Mouse (Mus musculus): ENCODE data around the gene Ankrd55. TPM values are rescaled to one million over a fixed set of nuclear protein-coding genes. Genes with fewer than 3 reads are reported as not detected.
A peak's percentile ranks its signal among the peaks of the same experiment; 100 is the strongest.

Gene Ankrd55
- polyA plus RNA-seq, 1 experiment, result not detected

GRCm38 (mm10) chr13:112409331-112409730, 121.1 kb downstream of the Ankrd55 start:
- TF ChIP-seq POLR2A (IDR thresholded peaks at IDR 0.05; ENCODE audit: insufficient read depth, low read length) (no peak), CTCF (IDR thresholded peaks at IDR 0.05; ENCODE audit: low read depth, low read length) (no peak), EP300 (IDR thresholded peaks at IDR 0.05; ENCODE audit: insufficient read depth, low read depth, low read length) (no peak)
- Histone ChIP-seq H3K9me3 (replicated peaks; ENCODE audit: control insufficient read depth, insufficient read depth, low read length, poor library complexity, severe bottlenecking) (peaks cover 6% of the 10 kb centered on the region; the same call in 1 of the 2 replicates), H3K4me3 (ENCODE audit: low read depth, low read length) (no peak overlapping the region), H3K9ac (ENCODE audit: low read depth, poor library complexity, severe bottlenecking) (no peak overlapping the region), H3K27me3 (ENCODE audit: control insufficient read depth, insufficient read depth, low read length, poor library complexity, severe bottlenecking) (no peaks in the 10 kb centered on the region), H3K27ac (ENCODE audit: insufficient read depth, low read length) (no peak overlapping the region), H3K36me3 (ENCODE audit: control insufficient read depth, insufficient read depth, low read length, poor library complexity, severe bottlenecking) (no peaks in the 10 kb centered on the region), H3K4me1 (ENCODE audit: control insufficient read depth, insufficient read depth, low read length) (peaks cover 4% of the 10 kb centered on the region)

GRCm38 (mm10) chr13:112409851-112410250, 121.6 kb downstream of the Ankrd55 start:
- Histone ChIP-seq H3K36me3 (ENCODE audit: control insufficient read depth, insufficient read depth, low read length, poor library complexity, severe bottlenecking) (no peaks in the 10 kb centered on the region), H3K9me3 (replicated peaks; ENCODE audit: control insufficient read depth, insufficient read depth, low read length, poor library complexity, severe bottlenecking) (peaks cover 6% of the 10 kb centered on the region; the same call in 1 of the 2 replicates), H3K4me1 (ENCODE audit: control insufficient read depth, insufficient read depth, low read length) (peaks cover 4% of the 10 kb centered on the region), H3K9ac (ENCODE audit: low read depth, poor library complexity, severe bottlenecking) (no peak overlapping the region), H3K27ac (ENCODE audit: insufficient read depth, low read length) (no peak overlapping the region), H3K27me3 (ENCODE audit: control insufficient read depth, insufficient read depth, low read length, poor library complexity, severe bottlenecking) (no peaks in the 10 kb centered on the region), H3K4me3 (ENCODE audit: low read depth, low read length) (no peak overlapping the region)
- TF ChIP-seq POLR2A (IDR thresholded peaks at IDR 0.05; ENCODE audit: insufficient read depth, low read length) (no peak), EP300 (IDR thresholded peaks at IDR 0.05; ENCODE audit: insufficient read depth, low read depth, low read length) (no peak), CTCF (IDR thresholded peaks at IDR 0.05; ENCODE audit: low read depth, low read length) (no peak)

GRCm38 (mm10) chr13:112410461-112410860, 122.2 kb downstream of the Ankrd55 start:
- no peak for TF ChIP-seq EP300 (IDR thresholded peaks at IDR 0.05; ENCODE audit: insufficient read depth, low read depth, low read length)
- TF ChIP-seq POLR2A (IDR thresholded peaks at IDR 0.05; ENCODE audit: insufficient read depth, low read length), result no peak
- TF ChIP-seq CTCF (IDR thresholded peaks at IDR 0.05; ENCODE audit: low read depth, low read length), result no peak
- no peaks in the 10 kb centered on the region for H3K27me3 ChIP-seq (ENCODE audit: control insufficient read depth, insufficient read depth, low read length, poor library complexity, severe bottlenecking)
- H3K9ac ChIP-seq (ENCODE audit: low read depth, poor library complexity, severe bottlenecking), result no peak overlapping the region
- H3K4me3 ChIP-seq (ENCODE audit: low read depth, low read length), result no peak overlapping the region
- H3K36me3 ChIP-seq (ENCODE audit: control insufficient read depth, insufficient read depth, low read length, poor library complexity, severe bottlenecking), result no peaks in the 10 kb centered on the region
- peaks cover 6% of the 10 kb centered on the region; the same call in 1 of the 2 replicates for H3K9me3 ChIP-seq (replicated peaks; ENCODE audit: control insufficient read depth, insufficient read depth, low read length, poor library complexity, severe bottlenecking)
- peaks cover 4% of the 10 kb centered on the region for H3K4me1 ChIP-seq (ENCODE audit: control insufficient read depth, insufficient read depth, low read length)
- H3K27ac ChIP-seq (ENCODE audit: insufficient read depth, low read length), result peak overlapping the region; percentile 84

- H3K9me3 ChIP-seq (replicated peaks; ENCODE audit: control insufficient read depth, insufficient read depth, low read length, poor library complexity, severe bottlenecking), result peaks cover 6% of the 10 kb centered on the region; the same call in 1 of the 2 replicates
- H3K36me3 ChIP-seq (ENCODE audit: control insufficient read depth, insufficient read depth, low read length, poor library complexity, severe bottlenecking), result no peaks in the 10 kb centered on the region
- no peak overlapping the region for H3K4me3 ChIP-seq (ENCODE audit: low read depth, low read length)
- H3K27ac ChIP-seq (ENCODE audit: insufficient read depth, low read length), result peak overlapping the region; percentile 84
- H3K4me1 ChIP-seq (ENCODE audit: control insufficient read depth, insufficient read depth, low read length), result peaks cover 8% of the 10 kb centered on the region
- TF ChIP-seq POLR2A (IDR thresholded peaks at IDR 0.05; ENCODE audit: insufficient read depth, low read length) (no peak), CTCF (IDR thresholded peaks at IDR 0.05; ENCODE audit: low read depth, low read length) (no peak), EP300 (IDR thresholded peaks at IDR 0.05; ENCODE audit: insufficient read depth, low read depth, low read length) (no peak)
- H3K9ac ChIP-seq (ENCODE audit: low read depth, poor library complexity, severe bottlenecking), result no peak overlapping the region
- no peaks in the 10 kb centered on the region for H3K27me3 ChIP-seq (ENCODE audit: control insufficient read depth, insufficient read depth, low read length, poor library complexity, severe bottlenecking)
Observed at GRCm38 (mm10) chr13:112411216-112411822, 123.1 kb downstream of the Ankrd55 start.

GRCm38 (mm10) chr13:112412251-112412650, 124.0 kb downstream of the Ankrd55 start:
- H3K4me1 ChIP-seq (ENCODE audit: control insufficient read depth, insufficient read depth, low read length), result peaks cover 8% of the 10 kb centered on the region
- peak overlapping the region; percentile 84 for H3K27ac ChIP-seq (ENCODE audit: insufficient read depth, low read length)
- no peak for TF ChIP-seq POLR2A (IDR thresholded peaks at IDR 0.05; ENCODE audit: insufficient read depth, low read length)
- TF ChIP-seq CTCF (IDR thresholded peaks at IDR 0.05; ENCODE audit: low read depth, low read length), result no peak
- TF ChIP-seq EP300 (IDR thresholded peaks at IDR 0.05; ENCODE audit: insufficient read depth, low read depth, low read length), result no peak

GRCm38 (mm10) chr13:112412824-112413223, 124.6 kb downstream of the Ankrd55 start:
- peaks cover 8% of the 10 kb centered on the region for H3K4me1 ChIP-seq (ENCODE audit: control insufficient read depth, insufficient read depth, low read length)
- TF ChIP-seq CTCF (IDR thresholded peaks at IDR 0.05; ENCODE audit: low read depth, low read length) (no peak), EP300 (IDR thresholded peaks at IDR 0.05; ENCODE audit: insufficient read depth, low read depth, low read length) (peak; percentile 81)
- H3K4me3 ChIP-seq (ENCODE audit: low read depth, low read length), result no peak overlapping the region
- H3K9me3 ChIP-seq (replicated peaks; ENCODE audit: control insufficient read depth, insufficient read depth, low read length, poor library complexity, severe bottlenecking), result peaks cover 6% of the 10 kb centered on the region; the same call in 1 of the 2 replicates
- no peaks in the 10 kb centered on the region for H3K27me3 ChIP-seq (ENCODE audit: control insufficient read depth, insufficient read depth, low read length, poor library complexity, severe bottlenecking)
- no peak overlapping the region for H3K9ac ChIP-seq (ENCODE audit: low read depth, poor library complexity, severe bottlenecking)
- no peaks in the 10 kb centered on the region for H3K36me3 ChIP-seq (ENCODE audit: control insufficient read depth, insufficient read depth, low read length, poor library complexity, severe bottlenecking)
- H3K27ac ChIP-seq (ENCODE audit: insufficient read depth, low read length), result peak overlapping the region; percentile 48

More at GRCm38 (mm10) chr13:112412251-112412650, 124.0 kb downstream of the Ankrd55 start:
- Histone ChIP-seq H3K4me3 (ENCODE audit: low read depth, low read length) (no peak overlapping the region), H3K9ac (ENCODE audit: low read depth, poor library complexity, severe bottlenecking) (no peak overlapping the region), H3K27me3 (ENCODE audit: control insufficient read depth, insufficient read depth, low read length, poor library complexity, severe bottlenecking) (no peaks in the 10 kb centered on the region), H3K9me3 (replicated peaks; ENCODE audit: control insufficient read depth, insufficient read depth, low read length, poor library complexity, severe bottlenecking) (peaks cover 6% of the 10 kb centered on the region; the same call in 1 of the 2 replicates), H3K36me3 (ENCODE audit: control insufficient read depth, insufficient read depth, low read length, poor library complexity, severe bottlenecking) (no peaks in the 10 kb centered on the region)
